Mouse (Mus musculus) monocyte, adult 2 months (primary cell): Measurements from ENCODE around the gene Thumpd3.

Source experiments
- DNase-seq, 2 experiments: peaks; one replicate each; pipeline ENCODE4 v3.0.0; 2022; ENCODE audit warnings: low spot score in 2 of 2, low read depth in 1 of 2

The Thumpd3 gene

GRCm38 (mm10) chr6:113046041-113046975, at the start of gene Thumpd3:
TSS of gene Thumpd3 (plus strand) at chr6:113046225.
- DNase-seq: peak; percentile 91 to 93

GRCm38 (mm10) chr6:112999199-112999598, 46.8 kb upstream of the Thumpd3 start:
- no peak for DNase-seq

GRCm38 (mm10) chr6:113000666-113001287, 45.2 kb upstream of the Thumpd3 start:
- DNase-seq: peak; percentile 38 to 61

- no peak for DNase-seq
Observed at GRCm38 (mm10) chr6:113001719-113002118, 44.3 kb upstream of the Thumpd3 start.

GRCm38 (mm10) chr6:113003313-113004111, 42.5 kb upstream of the Thumpd3 start:
- DNase-seq: no peak

GRCm38 (mm10) chr6:113006833-113007232, 39.2 kb upstream of the Thumpd3 start:
- no peak for DNase-seq

- no peak for DNase-seq
Observed at GRCm38 (mm10) chr6:113011886-113012285, 34.1 kb upstream of the Thumpd3 start.

GRCm38 (mm10) chr6:113012495-113012941, 33.5 kb upstream of the Thumpd3 start:
- DNase-seq: no peak

GRCm38 (mm10) chr6:113013550-113013949, 32.5 kb upstream of the Thumpd3 start:
- DNase-seq: no peak

GRCm38 (mm10) chr6:113017500-113018047, 28.5 kb upstream of the Thumpd3 start:
- DNase-seq: no peak

GRCm38 (mm10) chr6:113018139-113018538, 27.9 kb upstream of the Thumpd3 start:
- DNase-seq: no peak

DNA sequence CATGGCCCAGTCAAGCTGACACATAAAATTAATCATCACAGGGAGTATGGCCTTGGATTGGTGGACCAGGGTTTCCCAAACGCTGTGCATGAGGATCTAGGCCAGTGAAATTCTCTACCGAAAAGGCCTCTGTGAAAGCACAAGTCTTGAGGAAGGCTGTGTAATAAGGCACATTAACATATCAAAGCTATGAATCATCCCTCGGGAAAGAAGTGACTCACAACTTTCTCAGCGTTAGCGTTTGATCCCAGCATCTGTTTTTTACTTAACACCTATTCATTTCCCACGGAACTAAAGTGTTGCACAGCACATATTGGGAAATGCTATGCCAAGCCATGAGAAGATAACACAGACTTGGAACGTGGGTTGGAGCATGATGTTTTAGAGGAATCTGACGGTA, 21.2 kb upstream of the Thumpd3 start:
- no peak for DNase-seq

DNA sequence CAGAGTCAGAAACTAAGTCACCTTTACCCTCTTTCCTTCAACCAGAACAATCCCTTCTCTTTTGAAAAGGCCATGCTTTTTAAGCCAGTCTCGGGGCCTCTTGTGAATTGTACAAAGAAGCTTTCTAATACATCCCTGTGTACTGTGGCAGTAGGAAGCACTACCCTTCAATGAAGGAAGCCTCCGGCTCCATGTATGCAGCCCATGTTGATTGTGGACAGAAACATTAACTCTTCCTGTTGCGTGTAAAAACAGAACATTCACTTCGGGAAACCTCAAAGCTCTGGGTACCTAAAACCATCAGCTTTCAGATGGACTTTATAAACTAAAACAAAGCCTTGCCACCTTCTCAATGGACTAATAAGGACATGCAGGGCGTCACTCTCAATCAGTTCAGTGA, 20.3 kb upstream of the Thumpd3 start:
- DNase-seq: no peak

GRCm38 (mm10) chr6:113027446-113027845, 18.6 kb upstream of the Thumpd3 start:
- no peak for DNase-seq

- no peak for DNase-seq
Observed at GRCm38 (mm10) chr6:113029006-113029405, 17.0 kb upstream of the Thumpd3 start.

DNA sequence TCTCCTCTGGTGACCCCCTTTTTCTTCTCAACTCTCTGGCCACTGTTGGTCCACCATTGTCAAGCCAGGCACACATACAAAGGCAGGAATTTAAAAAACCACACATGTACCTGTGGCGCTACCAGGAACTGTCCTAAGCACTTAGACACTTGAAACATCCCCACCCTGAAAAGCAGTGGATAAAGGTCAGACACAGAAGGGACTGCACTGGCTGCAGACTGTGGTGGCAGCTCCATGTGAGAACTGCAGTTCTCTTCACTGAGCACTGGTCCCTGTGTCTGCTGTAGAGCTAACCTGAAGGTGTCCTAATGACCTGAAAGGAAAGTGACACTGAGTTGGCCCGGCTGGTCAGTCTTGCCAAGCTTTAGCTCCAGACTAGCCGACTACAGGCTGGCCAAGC, 15.5 kb upstream of the Thumpd3 start:
- DNase-seq: no peak

GRCm38 (mm10) chr6:113030970-113031660, 14.9 kb upstream of the Thumpd3 start:
- no peak for DNase-seq

- no peak for DNase-seq
Observed at GRCm38 (mm10) chr6:113032121-113032520, 13.9 kb upstream of the Thumpd3 start.

DNA sequence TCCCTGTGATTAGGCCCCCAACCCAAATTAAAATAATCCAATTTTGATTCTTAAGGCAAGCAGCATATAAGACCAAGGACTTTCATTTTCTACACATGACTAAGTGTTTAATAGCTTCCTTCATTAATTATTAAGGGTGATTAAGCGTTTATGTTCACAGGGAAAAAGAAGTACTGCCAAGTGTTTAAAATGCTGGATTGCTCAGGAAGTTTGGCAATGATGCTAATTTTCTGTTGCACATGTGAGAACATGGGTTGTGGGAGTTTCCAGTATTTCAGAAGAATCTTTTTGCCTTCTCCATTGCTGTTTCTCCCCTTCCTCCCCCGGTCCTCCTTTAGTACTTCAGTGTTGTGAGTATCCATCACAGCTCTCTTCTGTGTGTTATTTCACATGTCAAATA, 12.8 kb upstream of the Thumpd3 start:
- no peak for DNase-seq

GRCm38 (mm10) chr6:113034466-113034865, 11.6 kb upstream of the Thumpd3 start:
- no peak for DNase-seq
